Mouse (Mus musculus) spleen, adult 2 months (tissue): ENCODE measurements around the gene Tex22. TPM values are rescaled to one million over a fixed set of nuclear protein-coding genes. Genes with fewer than 3 reads are reported as not detected.

Experiments
- DNase-seq, 2 experiments: peaks; one replicate each; pipeline versions ENCODE4 v3.0.0 to v3.0.0-alpha.2; 2012 to 2021; ENCODE audit warnings: low spot score in 2 of 2, low read depth in 1 of 2
- H3K27ac ChIP-seq: fragments of 200-500 bp; 2 replicates; pipeline ENCODE4 v1.5.1; 2012; ENCODE audit warnings: low read length, inconsistent platforms; ENCODE audit not compliant: insufficient read depth
- H3K27me3 ChIP-seq: fragments of 200-500 bp; 2 replicates; pipeline ENCODE4 v1.6.1; 2012; ENCODE audit warnings: mild to moderate bottlenecking, moderate library complexity, low read length, inconsistent platforms; ENCODE audit not compliant: control insufficient read depth, insufficient read depth
- H3K36me3 ChIP-seq: fragments of 200-500 bp; 2 replicates; pipeline ENCODE4 v1.6.1; 2012; ENCODE audit warnings: mild to moderate bottlenecking, low read length, inconsistent platforms; ENCODE audit not compliant: control insufficient read depth, insufficient read depth
- H3K4me1 ChIP-seq: fragments of 200-500 bp; 2 replicates; pipeline ENCODE4 v1.6.1; 2011; ENCODE audit warnings: inconsistent platforms; ENCODE audit not compliant: control insufficient read depth, insufficient read depth, insufficient read length
- H3K4me3 ChIP-seq: fragments of 200-500 bp; 2 replicates; pipeline ENCODE4 v1.5.1; 2011; ENCODE audit warnings: mild to moderate bottlenecking, inconsistent platforms; ENCODE audit not compliant: insufficient read depth, insufficient read length; ENCODE audit errors: extremely low read depth
- CTCF ChIP-seq: fragments of 200-500 bp; IDR thresholded peaks from 2 replicates; pipeline ENCODE4 v1.5.1; 2011; ENCODE audit warnings: mild to moderate bottlenecking, inconsistent platforms; ENCODE audit not compliant: insufficient read depth, insufficient read length, insufficient replicate concordance; ENCODE audit errors: extremely low read depth
- POLR2A ChIP-seq: fragments of 200-500 bp; IDR thresholded peaks from 2 replicates; pipeline ENCODE4 v1.6.1; 2011; ENCODE audit warnings: low read depth, low read length, inconsistent platforms
- WGBS: fragments of 180-500 bp; shearing (Covaris S2); methylation state at CpG from one replicate; pipeline ENCODE4 v1.1.7; 2018; 5-methylcytosine and 5-hydroxymethylcytosine counted together
- polyA plus RNA-seq: library from polyadenylated mRNA; depleted of rRNA; stranded (reverse); fragments of >200 nt; gene quantifications from 2 replicates; pipeline ENCODE4 v1.2.3, GENCODE M21; 2012

Tex22 gene
- polyA plus RNA-seq, 1 experiment: 0.48 TPM

DNA sequence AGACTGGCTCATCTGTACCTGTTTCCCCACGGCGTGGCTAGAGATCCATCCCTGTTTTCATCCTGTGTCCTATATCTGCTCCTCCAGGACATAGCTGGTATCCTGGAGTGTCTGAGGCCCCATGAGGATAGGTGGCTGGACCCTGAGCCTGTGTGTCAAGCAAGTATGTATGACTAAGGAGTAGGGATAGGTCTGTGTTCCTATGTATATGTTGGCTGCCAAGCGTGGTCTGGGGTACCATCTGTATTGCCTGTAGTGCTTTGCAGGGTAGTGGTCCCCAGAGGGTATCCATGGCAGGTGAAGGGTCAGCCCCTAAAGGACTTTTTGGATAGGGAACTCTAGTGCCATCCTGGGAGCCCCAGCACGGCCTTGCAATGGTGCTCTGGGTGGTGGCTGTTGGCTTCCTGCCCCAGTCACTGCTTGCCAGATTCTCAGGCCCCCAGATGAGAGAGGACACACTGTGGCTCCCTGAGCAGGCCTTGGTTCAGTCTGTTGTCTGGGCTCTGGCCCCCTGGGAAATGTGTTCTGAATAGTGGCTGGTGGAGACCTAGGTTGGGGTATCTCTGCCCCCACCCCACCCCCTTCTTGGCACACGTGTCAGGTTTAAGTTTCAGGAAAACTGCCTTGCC lies 26.3 kb downstream of the Tex22 start:
- H3K4me3 ChIP-seq: no peak overlapping the region
- DNase-seq: no peak

GRCm38 (mm10) chr12:113101251-113101960 lies 27.1 kb downstream of the Tex22 start:
- Histone ChIP-seq H3K4me1 (peaks cover 17% of the 10 kb centered on the region; the same call in 1 of the 2 replicates), H3K27ac (no peak overlapping the region), H3K4me3 (no peak overlapping the region), H3K36me3 (no peaks in the 10 kb centered on the region), H3K27me3 (no peaks in the 10 kb centered on the region; the same call in 1 of the 2 replicates)
- DNase-seq: no peak
- TF ChIP-seq CTCF (no peak), POLR2A (no peak)
- WGBS: 28% methylated on average over 9 of the region's 9 CpGs

More for the DNA sequence above, 26.3 kb downstream of the Tex22 start:
- Histone ChIP-seq H3K4me1 (peaks cover 17% of the 10 kb centered on the region; the same call in 1 of the 2 replicates), H3K27me3 (no peaks in the 10 kb centered on the region; the same call in 1 of the 2 replicates), H3K27ac (no peak overlapping the region), H3K36me3 (no peaks in the 10 kb centered on the region)
- TF ChIP-seq POLR2A (no peak), CTCF (no peak)
- 60% methylated on average over 5 of the region's 5 CpGs for WGBS

GRCm38 (mm10) chr12:113102461-113102860 lies 28.2 kb downstream of the Tex22 start:
- TF ChIP-seq POLR2A (no peak), CTCF (peak; percentile 89; the same call in 1 of the 2 replicates)
- Histone ChIP-seq H3K4me3 (no peak overlapping the region), H3K4me1 (peaks cover 15% of the 10 kb centered on the region; the same call in 1 of the 2 replicates), H3K36me3 (no peaks in the 10 kb centered on the region), H3K27me3 (no peaks in the 10 kb centered on the region; the same call in 1 of the 2 replicates), H3K27ac (no peak overlapping the region)
- DNase-seq: peak; percentile 44 to 74
- 44% methylated on average over 6 of the region's 6 CpGs for WGBS

DNA sequence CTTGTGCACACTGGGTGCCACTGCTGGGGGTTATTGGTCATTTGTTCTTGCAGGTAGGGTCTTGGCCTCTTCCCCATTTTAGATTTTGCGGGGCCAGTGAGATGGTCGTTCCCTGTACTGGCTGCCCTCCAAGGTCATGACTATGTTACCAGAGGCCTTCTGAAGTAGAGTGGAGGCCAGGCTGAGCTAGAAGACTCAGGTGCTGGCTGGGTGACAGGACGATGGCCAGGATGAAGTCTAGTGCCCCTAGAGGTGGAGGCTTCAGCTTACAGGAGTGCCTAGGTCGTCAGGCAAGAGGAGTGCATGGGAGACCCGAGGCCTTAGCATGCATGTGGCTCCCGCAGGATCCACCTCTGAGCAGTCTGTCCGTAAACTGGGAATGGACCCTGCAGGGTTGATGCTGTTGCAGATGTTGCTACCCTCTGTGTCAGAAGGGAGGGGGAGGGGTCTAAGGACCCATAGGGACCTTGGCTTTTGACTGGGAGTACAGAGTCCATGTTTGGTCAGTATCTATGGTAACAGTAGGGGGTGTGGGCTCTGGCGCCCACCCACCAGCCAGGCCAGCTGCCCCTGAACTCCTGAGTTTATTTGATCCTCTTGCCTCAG lies 29.6 kb downstream of the Tex22 start:
- H3K4me1 ChIP-seq: peaks cover 8% of the 10 kb centered on the region; the same call in 1 of the 2 replicates
- H3K27ac ChIP-seq: no peak overlapping the region

GRCm38 (mm10) chr12:113106386-113106785 lies 32.1 kb downstream of the Tex22 start:
- Histone ChIP-seq H3K4me3 (no peak overlapping the region), H3K27me3 (no peaks in the 10 kb centered on the region), H3K4me1 (no peaks in the 10 kb centered on the region; the same call in 1 of the 2 replicates), H3K36me3 (no peaks in the 10 kb centered on the region), H3K27ac (no peak overlapping the region)
- no peak for DNase-seq
- no peak for TF ChIP-seq POLR2A
- whole genome bisulfite sequencing: 96% methylated on average over 6 of the region's 6 CpGs

More for the DNA sequence above, 29.6 kb downstream of the Tex22 start:
- 74% methylated on average over 8 of the region's 8 CpGs for WGBS
- no peaks in the 10 kb centered on the region for H3K27me3 ChIP-seq
- H3K36me3 ChIP-seq: no peaks in the 10 kb centered on the region
- TF ChIP-seq POLR2A (no peak), CTCF (peak; percentile 25; the same call in 1 of the 2 replicates)
- peak in 1 of 2 experiments; percentile 14 for DNase-seq
- no peak overlapping the region for H3K4me3 ChIP-seq

- Histone ChIP-seq H3K4me1 (no peaks in the 10 kb centered on the region; the same call in 1 of the 2 replicates), H3K27ac (no peak overlapping the region), H3K27me3 (no peaks in the 10 kb centered on the region), H3K36me3 (no peaks in the 10 kb centered on the region), H3K4me3 (no peak overlapping the region)
- no peak for TF ChIP-seq POLR2A
- no peak for TF ChIP-seq CTCF
- 48% methylated on average over 4 of the region's 4 CpGs for WGBS
- no peak for DNase-seq
Observed at GRCm38 (mm10) chr12:113107431-113108124, 33.3 kb downstream of the Tex22 start.
